Mouse (Mus musculus): ENCODE measurements around the gene Creb3. TPM values are rescaled to one million over a fixed set of nuclear protein-coding genes. Genes with fewer than 3 reads are reported as not detected.

Gene Creb3
- polyA plus RNA-seq, 1 experiment from 2014 or later: 89.2 TPM

GRCm38 (mm10) chr4:43580721-43581120, 18.6 kb downstream of the Creb3 start:
- Histone ChIP-seq H3K36me3 (ENCODE audit: control insufficient read depth, insufficient read depth, low read length) (peaks cover 21% of the 10 kb centered on the region), H3K4me3 (ENCODE audit: low read depth, low read length) (no peak overlapping the region), H3K9me3 (ENCODE audit: control insufficient read depth, low read length) (no peaks in the 10 kb centered on the region), H3K4me1 (replicated peaks; ENCODE audit: control insufficient read depth, insufficient read depth) (0 out of 2 replicates have a peak, but pooled peaks cover 4% of the 10 kb centered on the region), H3K4me2 (replicated peaks; ENCODE audit: low read depth) (no peak overlapping the region), H3K27ac (replicated peaks) (no peak overlapping the region), H3K27me3 (ENCODE audit: control insufficient read depth, insufficient read depth, low read length) (no peaks in the 10 kb centered on the region), H3K9ac (ENCODE audit: low read length) (no peak overlapping the region)
- no peak for TF ChIP-seq CTCF (IDR thresholded peaks at IDR 0.05; ENCODE audit: low read depth)
- TF ChIP-seq EP300 (optimal IDR thresholded peaks at IDR 0.05): no peak
- no peak for ATAC-seq (ENCODE audit: low FRiP score, low TSS enrichment)
- 93% methylated on average over 5 of the region's 5 CpGs for WGBS
- no peak for DNase-seq (ENCODE audit: low spot score)

- H3K27ac ChIP-seq (replicated peaks): no peak overlapping the region
- no peak for TF ChIP-seq EP300 (optimal IDR thresholded peaks at IDR 0.05)
- no peaks in the 10 kb centered on the region for H3K9me3 ChIP-seq (ENCODE audit: control insufficient read depth, low read length)
- peaks cover 21% of the 10 kb centered on the region for H3K36me3 ChIP-seq (ENCODE audit: control insufficient read depth, insufficient read depth, low read length)
- ATAC-seq (ENCODE audit: low FRiP score, low TSS enrichment): no peak
- WGBS: 95% methylated on average over 12 of the region's 12 CpGs
- no peak overlapping the region for H3K9ac ChIP-seq (ENCODE audit: low read length)
- H3K4me2 ChIP-seq (replicated peaks; ENCODE audit: low read depth): no peak overlapping the region
- DNase-seq (ENCODE audit: low spot score): no peak
- H3K27me3 ChIP-seq (ENCODE audit: control insufficient read depth, insufficient read depth, low read length): no peaks in the 10 kb centered on the region
- H3K4me3 ChIP-seq (ENCODE audit: low read depth, low read length): no peak overlapping the region
- H3K4me1 ChIP-seq (replicated peaks; ENCODE audit: control insufficient read depth, insufficient read depth): 0 out of 2 replicates have a peak, but pooled peaks cover 4% of the 10 kb centered on the region
These were observed 19.2 kb downstream of the Creb3 start for GRCm38 (mm10) chr4:43581381-43581780.

GRCm38 (mm10) chr4:43582241-43582640, 20.1 kb downstream of the Creb3 start:
- Histone ChIP-seq H3K27me3 (ENCODE audit: control insufficient read depth, insufficient read depth, low read length) (no peaks in the 10 kb centered on the region), H3K36me3 (ENCODE audit: control insufficient read depth, insufficient read depth, low read length) (peaks cover 21% of the 10 kb centered on the region), H3K9ac (ENCODE audit: low read length) (no peak overlapping the region), H3K4me1 (replicated peaks; ENCODE audit: control insufficient read depth, insufficient read depth) (0 out of 2 replicates have a peak, but pooled peaks cover 4% of the 10 kb centered on the region), H3K27ac (replicated peaks) (no peak overlapping the region), H3K9me3 (ENCODE audit: control insufficient read depth, low read length) (no peaks in the 10 kb centered on the region), H3K4me2 (replicated peaks; ENCODE audit: low read depth) (no peak overlapping the region), H3K4me3 (ENCODE audit: low read depth, low read length) (no peak overlapping the region)
- no peak for DNase-seq (ENCODE audit: low spot score)
- TF ChIP-seq CTCF (IDR thresholded peaks at IDR 0.05; ENCODE audit: low read depth) (no peak), EP300 (optimal IDR thresholded peaks at IDR 0.05) (no peak)
- no peak for ATAC-seq (ENCODE audit: low FRiP score, low TSS enrichment)
- 96% methylated on average over 5 of the region's 5 CpGs for WGBS

GRCm38 (mm10) chr4:43583421-43583820, 21.3 kb downstream of the Creb3 start:
- Histone ChIP-seq H3K4me1 (replicated peaks; ENCODE audit: control insufficient read depth, insufficient read depth) (0 out of 2 replicates have a peak, but pooled peaks cover 2% of the 10 kb centered on the region), H3K27me3 (ENCODE audit: control insufficient read depth, insufficient read depth, low read length) (no peaks in the 10 kb centered on the region), H3K4me3 (ENCODE audit: low read depth, low read length) (no peak overlapping the region), H3K9me3 (ENCODE audit: control insufficient read depth, low read length) (no peaks in the 10 kb centered on the region), H3K27ac (replicated peaks) (no peak overlapping the region), H3K4me2 (replicated peaks; ENCODE audit: low read depth) (no peak overlapping the region), H3K36me3 (ENCODE audit: control insufficient read depth, insufficient read depth, low read length) (peaks cover 21% of the 10 kb centered on the region), H3K9ac (ENCODE audit: low read length) (no peak overlapping the region)
- ATAC-seq (ENCODE audit: low FRiP score, low TSS enrichment) (no peak), DNase-seq (ENCODE audit: low spot score) (no peak)
- WGBS: 67% methylated on average over 7 of the region's 7 CpGs
- TF ChIP-seq CTCF (IDR thresholded peaks at IDR 0.05; ENCODE audit: low read depth) (no peak), EP300 (optimal IDR thresholded peaks at IDR 0.05) (no peak)

- no peak for TF ChIP-seq EP300 (optimal IDR thresholded peaks at IDR 0.05)
- no peak for TF ChIP-seq CTCF (IDR thresholded peaks at IDR 0.05; ENCODE audit: low read depth)
- H3K27me3 ChIP-seq (ENCODE audit: control insufficient read depth, insufficient read depth, low read length): no peaks in the 10 kb centered on the region
- H3K4me1 ChIP-seq (replicated peaks; ENCODE audit: control insufficient read depth, insufficient read depth): no peaks in the 10 kb centered on the region
- H3K27ac ChIP-seq (replicated peaks): no peak within 1 kb of the TSS
- ATAC-seq (ENCODE audit: low FRiP score, low TSS enrichment) (no peak), DNase-seq (ENCODE audit: low spot score) (no peak)
- no peaks in the 10 kb centered on the region for H3K9me3 ChIP-seq (ENCODE audit: control insufficient read depth, low read length)
- H3K9ac ChIP-seq (ENCODE audit: low read length): no peak within 1 kb of the TSS
- no peak within 1 kb of the TSS for H3K4me3 ChIP-seq (ENCODE audit: low read depth, low read length)
- 69% methylated on average over 12 of the region's 12 CpGs for WGBS
- H3K4me2 ChIP-seq (replicated peaks; ENCODE audit: low read depth): no peak within 1 kb of the TSS
- peaks cover 21% of the 10 kb centered on the region for H3K36me3 ChIP-seq (ENCODE audit: control insufficient read depth, insufficient read depth, low read length)
These were observed 22.6 kb downstream of the Creb3 start, which contains the start of gene Msmp for GRCm38 (mm10) chr4:43584444-43585416. Msmp (minus strand) TSS chr4:43584494.

- ATAC-seq (ENCODE audit: low FRiP score, low TSS enrichment): no peak
- 39% methylated on average over 10 of the region's 10 CpGs for WGBS
- no peak for DNase-seq (ENCODE audit: low spot score)
These were observed 23.6 kb downstream of the Creb3 start for GRCm38 (mm10) chr4:43585682-43586081.

More at GRCm38 (mm10) chr4:43585682-43586081, 23.6 kb downstream of the Creb3 start:
- H3K4me3 ChIP-seq (ENCODE audit: low read depth, low read length): no peak overlapping the region
- H3K9me3 ChIP-seq (ENCODE audit: control insufficient read depth, low read length): no peaks in the 10 kb centered on the region
- no peak for TF ChIP-seq EP300 (optimal IDR thresholded peaks at IDR 0.05)
- TF ChIP-seq CTCF (IDR thresholded peaks at IDR 0.05; ENCODE audit: low read depth): no peak
- H3K27me3 ChIP-seq (ENCODE audit: control insufficient read depth, insufficient read depth, low read length): no peaks in the 10 kb centered on the region
- no peak overlapping the region for H3K9ac ChIP-seq (ENCODE audit: low read length)
- no peaks in the 10 kb centered on the region for H3K4me1 ChIP-seq (replicated peaks; ENCODE audit: control insufficient read depth, insufficient read depth)
- peaks cover 21% of the 10 kb centered on the region for H3K36me3 ChIP-seq (ENCODE audit: control insufficient read depth, insufficient read depth, low read length)
- no peak overlapping the region for H3K4me2 ChIP-seq (replicated peaks; ENCODE audit: low read depth)
- H3K27ac ChIP-seq (replicated peaks): no peak overlapping the region

Data from stomach, postnatal 0 days (tissue).